Mouse (Mus musculus) MEL (cell line): ENCODE data around the gene Napsa. TPM values are rescaled to one million over a fixed set of nuclear protein-coding genes. Genes with fewer than 3 reads are reported as not detected.

Source experiments
- DNase-seq: peaks from one replicate; pipeline ENCODE4 v3.0.0; 2011; ENCODE audit warnings: low read depth, low spot score
- H3K27ac ChIP-seq: 2 replicates; pipeline ENCODE4 v1.5.1; 2012; ENCODE audit warnings: low read depth, mild to moderate bottlenecking, control low read depth, low read length, moderate library complexity; ENCODE audit not compliant: control insufficient read depth
- H3K27me3 ChIP-seq, 2 experiments: fragments of 150-350 bp in 1 of 2; sonication (generic) in 1 of 2; 2 replicates each; pipeline ENCODE4 v1.6.1; 2012; ENCODE audit warnings: low read length in 2 of 2, mild to moderate bottlenecking in 2 of 2, improper control_type of control experiment in 1 of 2, moderate library complexity in 1 of 2; ENCODE audit not compliant: insufficient read depth in 2 of 2, control insufficient read depth in 1 of 2
- H3K36me3 ChIP-seq, 2 experiments: 2 replicates each; pipeline ENCODE4 v1.6.1; 2012 to 2014; ENCODE audit warnings: low read length in 2 of 2, improper control_type of control experiment in 1 of 2, inconsistent platforms in 1 of 2, mild to moderate bottlenecking in 1 of 2; ENCODE audit not compliant: insufficient read depth in 2 of 2, control insufficient read depth in 1 of 2
- H3K4me1 ChIP-seq, 2 experiments: fragments of 150-350 bp in 1 of 2; sonication (generic) in 1 of 2; 2 replicates each; pipeline ENCODE4 v1.6.1; 2012; ENCODE audit warnings: low read length in 2 of 2, improper control_type of control experiment in 1 of 2, mild to moderate bottlenecking in 1 of 2; ENCODE audit not compliant: insufficient read depth in 2 of 2, control insufficient read depth in 1 of 2
- H3K4me3 ChIP-seq, 2 experiments: fragments of 150-350 bp in 1 of 2; sonication (generic) in 1 of 2; 2 replicates each; pipeline ENCODE4 v1.5.1; 2012; ENCODE audit warnings: low read depth in 2 of 2, low read length in 2 of 2, mild to moderate bottlenecking in 2 of 2, moderate library complexity in 2 of 2, control low read depth in 1 of 2, improper control_type of control experiment in 1 of 2; ENCODE audit not compliant: control insufficient read depth in 1 of 2, insufficient read depth in 1 of 2
- H3K79me2 ChIP-seq: 2 replicates; pipeline ENCODE4 v1.6.1; 2012; ENCODE audit warnings: mild to moderate bottlenecking, low read length, moderate library complexity; ENCODE audit not compliant: control insufficient read depth, poor library complexity, insufficient read depth
- H3K9ac ChIP-seq: 2 replicates; pipeline ENCODE4 v1.6.1; 2012; ENCODE audit warnings: low read depth, mild to moderate bottlenecking, control low read depth, low read length, moderate library complexity; ENCODE audit not compliant: control insufficient read depth, poor library complexity, severe bottlenecking
- H3K9me3 ChIP-seq: fragments of 150-350 bp; sonication (generic); replicated peaks from 2 replicates; pipeline ENCODE4 v1.6.1; 2012; ENCODE audit warnings: mild to moderate bottlenecking, low read length, improper control_type of control experiment, moderate library complexity; ENCODE audit not compliant: insufficient read depth
- E2F4 ChIP-seq: IDR thresholded peaks from 2 replicates; pipeline ENCODE4 v1.6.1; 2011; ENCODE audit warnings: low read depth, low read length, improper control_type of control experiment, borderline replicate concordance
- ELF1 ChIP-seq: IDR thresholded peaks from 2 replicates; pipeline ENCODE4 v1.6.1; 2014; ENCODE audit warnings: low read depth, mild to moderate bottlenecking, inconsistent platforms, low read length, improper control_type of control experiment, moderate library complexity
- EP300 ChIP-seq, 2 experiments: IDR thresholded peaks; 2 replicates each; pipeline ENCODE4 v1.6.1; 2011; ENCODE audit warnings: improper control_type of control experiment in 2 of 2, low read length in 2 of 2, low read depth in 1 of 2, mild to moderate bottlenecking in 1 of 2
- ETS1 ChIP-seq: IDR thresholded peaks from 2 replicates; pipeline ENCODE4 v1.6.1; 2012; ENCODE audit warnings: low read depth, mild to moderate bottlenecking, inconsistent platforms, low read length, improper control_type of control experiment, moderate library complexity
- HCFC1 ChIP-seq: IDR thresholded peaks from 2 replicates; pipeline ENCODE4 v1.6.1; 2012; ENCODE audit warnings: low read depth, mild to moderate bottlenecking, inconsistent platforms, low read length, improper control_type of control experiment, moderate library complexity
- KAT2A ChIP-seq: conservative IDR thresholded peaks from 2 replicates; pipeline ENCODE4 v1.6.1; 2012; ENCODE audit warnings: low read depth, low read length, improper control_type of control experiment, inconsistent platforms
- MAZ ChIP-seq: IDR thresholded peaks from 2 replicates; pipeline ENCODE4 v1.6.1; 2012; ENCODE audit warnings: low read depth, mild to moderate bottlenecking, inconsistent platforms, low read length, improper control_type of control experiment
- MXI1 ChIP-seq: IDR thresholded peaks from 2 replicates; pipeline ENCODE4 v1.6.1; 2011; ENCODE audit warnings: mild to moderate bottlenecking, low read depth, low read length, improper control_type of control experiment
- MYC ChIP-seq: IDR thresholded peaks from 2 replicates; pipeline ENCODE4 v1.6.1; 2011; ENCODE audit warnings: low read depth, mild to moderate bottlenecking, low read length, improper control_type of control experiment, moderate library complexity
- NELFE ChIP-seq: IDR thresholded peaks from 2 replicates; pipeline ENCODE4 v1.6.1; 2011; ENCODE audit warnings: low read depth, low read length, improper control_type of control experiment
- POLR2A ChIP-seq, 2 experiments: IDR thresholded peaks; 2 replicates each; pipeline ENCODE4 v1.6.1; 2011 to 2012; ENCODE audit warnings: low read length in 2 of 2, mild to moderate bottlenecking in 2 of 2, control low read depth in 1 of 2, improper control_type of control experiment in 1 of 2, low read depth in 1 of 2, moderate library complexity in 1 of 2; ENCODE audit not compliant: control insufficient read depth in 1 of 2, insufficient read depth in 1 of 2, poor library complexity in 1 of 2
- POLR2AphosphoS5 ChIP-seq: IDR thresholded peaks from 2 replicates; pipeline ENCODE4 v1.6.1; 2012; ENCODE audit warnings: low read depth, borderline replicate concordance, mild to moderate bottlenecking, inconsistent platforms, low read length, moderate library complexity, mixed read lengths
- RAD21 ChIP-seq: IDR thresholded peaks from 2 replicates; pipeline ENCODE4 v1.6.1; 2011; ENCODE audit warnings: mild to moderate bottlenecking, low read depth, low read length, improper control_type of control experiment
- RCOR1 ChIP-seq: IDR thresholded peaks from 2 replicates; pipeline ENCODE4 v1.6.1; 2012; ENCODE audit warnings: low read depth, mild to moderate bottlenecking, inconsistent platforms, low read length, improper control_type of control experiment
- SIN3A ChIP-seq: IDR thresholded peaks from 2 replicates; pipeline ENCODE4 v1.6.1; 2012; ENCODE audit warnings: low read length, improper control_type of control experiment, inconsistent platforms
- SMC3 ChIP-seq: IDR thresholded peaks from 2 replicates; pipeline ENCODE4 v1.6.1; 2011; ENCODE audit warnings: low read depth, low read length, improper control_type of control experiment
- TBP ChIP-seq: IDR thresholded peaks from 2 replicates; pipeline ENCODE4 v1.8.0; 2011; ENCODE audit warnings: low read depth, low read length, improper control_type of control experiment
- TCF12 ChIP-seq: IDR thresholded peaks from 2 replicates; pipeline ENCODE4 v1.6.1; 2014; ENCODE audit warnings: low read depth, mild to moderate bottlenecking, inconsistent platforms, low read length, improper control_type of control experiment, moderate library complexity
- USF1 ChIP-seq: IDR thresholded peaks from 2 replicates; pipeline ENCODE4 v1.6.1; 2014; ENCODE audit warnings: low read depth, mild to moderate bottlenecking, inconsistent platforms, low read length, improper control_type of control experiment, moderate library complexity
- USF2 ChIP-seq, 2 experiments: IDR thresholded peaks; 2 replicates each; pipeline ENCODE4 v1.6.1; 2011 to 2012; ENCODE audit warnings: improper control_type of control experiment in 2 of 2, low read length in 2 of 2, borderline replicate concordance in 1 of 2, inconsistent platforms in 1 of 2, low read depth in 1 of 2, mild to moderate bottlenecking in 1 of 2; ENCODE audit not compliant: insufficient read depth in 1 of 2
- ZC3H11A ChIP-seq: IDR thresholded peaks from 2 replicates; pipeline ENCODE4 v1.6.1; 2012; ENCODE audit warnings: low read depth, mild to moderate bottlenecking, inconsistent platforms, low read length, improper control_type of control experiment
- ZMIZ1 ChIP-seq: IDR thresholded peaks from 2 replicates; pipeline ENCODE4 v1.6.1; 2012; ENCODE audit warnings: low read depth, mild to moderate bottlenecking, inconsistent platforms, low read length, improper control_type of control experiment, moderate library complexity
- ZNF384 ChIP-seq: IDR thresholded peaks from 2 replicates; pipeline ENCODE4 v1.6.1; 2012; ENCODE audit warnings: low read depth, mild to moderate bottlenecking, inconsistent platforms, low read length, improper control_type of control experiment
- polyA plus RNA-seq, 2 experiments: library from polyadenylated mRNA; stranded (reverse) in 1 of 2; unstranded in 1 of 2; fragments of >175 nt in 1 of 2; fragments of >200 nt in 1 of 2; gene quantifications; 2 replicates each; pipeline versions ENCODE4 v1.2.1 to v1.2.4; 2012; ENCODE audit warnings: low replicate concordance in 2 of 2, low read depth in 1 of 2; ENCODE audit not compliant: insufficient read length in 2 of 2, insufficient read depth in 1 of 2, missing spikeins in 1 of 2
- total RNA-seq: library from RNA; depleted of rRNA; stranded (reverse); fragments of 300-350 nt; gene quantifications from 2 replicates; pipeline ENCODE4 v1.2.3, GENCODE M21; 2012

The Napsa gene
- total and polyA plus RNA-seq, 3 experiments, result 0.33 TPM; not detected in 2

DNA sequence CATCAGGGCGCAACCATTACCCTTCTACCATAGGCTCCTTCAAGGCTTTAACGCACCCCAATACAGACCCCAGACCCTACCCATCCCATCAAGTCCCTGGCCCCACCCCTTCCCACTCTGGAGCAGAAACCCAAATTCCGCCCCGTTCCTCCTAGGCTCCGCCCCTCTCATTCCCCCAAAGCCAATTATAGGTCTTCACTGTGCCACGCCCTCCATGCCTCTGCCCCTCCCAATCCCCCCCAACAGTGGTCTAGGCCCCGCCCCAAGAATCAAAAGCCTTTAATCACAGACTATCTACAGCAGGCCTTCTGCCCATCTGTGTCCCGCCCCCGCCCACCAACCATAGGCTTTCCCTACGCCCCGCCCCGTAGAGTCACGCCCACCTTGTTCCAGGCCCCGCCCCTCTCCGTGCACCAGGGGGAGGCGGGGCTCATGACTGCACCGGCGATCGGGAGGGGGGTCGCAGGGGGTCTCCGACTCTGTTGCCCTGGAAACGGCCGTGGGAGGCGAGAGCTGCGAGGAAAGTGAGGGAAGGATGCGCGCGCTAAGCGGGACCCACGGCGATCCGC, 18.9 kb upstream of the Napsa start:
- Histone ChIP-seq H3K9ac (peak overlapping the region; percentile 86), H3K79me2 (peaks cover 10% of the 10 kb centered on the region)

DNA sequence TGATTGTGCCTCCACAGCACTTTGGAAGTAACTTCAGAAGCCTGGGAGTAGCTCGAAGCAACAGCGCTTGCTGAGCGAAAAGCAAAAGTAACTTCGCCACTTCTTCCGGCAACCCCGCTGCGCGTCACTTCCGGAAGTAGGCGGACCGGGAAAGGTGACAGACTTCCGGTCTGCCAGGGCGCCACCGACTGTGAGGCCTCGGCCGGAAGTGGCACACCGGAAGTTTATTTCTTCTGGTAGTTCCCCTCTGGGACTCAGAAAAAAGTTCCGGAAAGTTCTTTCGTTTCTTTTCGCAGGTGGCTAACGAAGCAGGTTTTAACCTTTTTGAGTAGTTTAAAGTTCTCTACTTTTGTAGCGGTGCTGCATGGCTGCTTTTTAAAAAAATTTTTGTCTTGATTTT, 18.4 kb upstream of the Napsa start, which contains the start of gene Nr1h2:
Gene Nr1h2, minus strand, starts transcription at position 126 of the 400 bp plus-strand sequence.
- Histone ChIP-seq H3K27ac (peak within 1 kb of the TSS; percentile 89), H3K79me2 (peaks cover 7% of the 10 kb centered on the region), H3K36me3 (peaks cover 0 to 4% of the 10 kb centered on the region in 2 experiments; a peak in 1 of 4 replicates), H3K9ac (peak within 1 kb of the TSS; percentile 86), H3K27me3 (no peaks in the 10 kb centered on the region), H3K9me3 (no peaks in the 10 kb centered on the region), H3K4me3 (peak within 1 kb of the TSS; percentile 77 to 93), H3K4me1 (peaks cover 0 to 15% of the 10 kb centered on the region in 2 experiments; a peak in 3 of 4 replicates)
- TF ChIP-seq SMC3 (no peak), POLR2AphosphoS5 (no peak), ZMIZ1 (no peak), KAT2A (no peak; the same call in 1 of the 2 replicates), RAD21 (no peak), SIN3A (peak; percentile 90; the same call in 1 of the 2 replicates), ZC3H11A (no peak), MYC (0 out of 2 replicates have a peak, but pooled peaks have one; percentile 40), POLR2A (IDR thresholded peaks at IDR 0.05; ENCODE audit: control insufficient read depth in 1 of 2, insufficient read depth in 1 of 2, low read depth in 1 of 2, low read length in 2 of 2, poor library complexity in 1 of 2) (peak in 1 of 2 experiments; percentile 79; a peak in 3 of 4 replicates), ELF1 (peak; percentile 97), NELFE (peak; percentile 63), USF2 (IDR thresholded peaks at IDR 0.05; ENCODE audit: borderline replicate concordance in 1 of 2, insufficient read depth in 1 of 2, low read depth in 1 of 2, low read length in 2 of 2) (no peak), E2F4 (no peak), MXI1 (no peak; the same call in 1 of the 2 replicates), ETS1 (peak; percentile 59; the same call in 1 of the 2 replicates), TBP (peak; percentile 82), EP300 (IDR thresholded peaks at IDR 0.05; ENCODE audit: low read depth in 1 of 2, low read length in 2 of 2) (0 out of 4 replicates have a peak, but pooled peaks of 1 of the 2 experiments have one; percentile 1), HCFC1 (peak; percentile 92), ZNF384 (peak; percentile 49; the same call in 1 of the 2 replicates)
- DNase-seq, result peak; percentile 97

More for the DNA sequence above, 18.9 kb upstream of the Napsa start:
- H3K36me3 ChIP-seq, result peaks cover 0 to 4% of the 10 kb centered on the region in 2 experiments; a peak in 1 of 4 replicates
- H3K27ac ChIP-seq, result peak overlapping the region; percentile 89
- TF ChIP-seq POLR2A (IDR thresholded peaks at IDR 0.05; ENCODE audit: control insufficient read depth in 1 of 2, insufficient read depth in 1 of 2, low read depth in 1 of 2, low read length in 2 of 2, poor library complexity in 1 of 2), result no peak; a peak in 1 of 4 replicates
- TF ChIP-seq RCOR1, result peak; percentile 44; the same call in 1 of the 2 replicates
- peak; percentile 42; the same call in 1 of the 2 replicates for TF ChIP-seq MAZ
- 0 out of 4 replicates have a peak, but pooled peaks of 1 of the 2 experiments have one; percentile 2 for TF ChIP-seq EP300 (IDR thresholded peaks at IDR 0.05; ENCODE audit: low read depth in 1 of 2, low read length in 2 of 2)
- no peak for TF ChIP-seq SMC3
- TF ChIP-seq USF1, result 0 out of 2 replicates have a peak, but pooled peaks have one; percentile 21
- 0 out of 2 replicates have a peak, but pooled peaks have one; percentile 7 for TF ChIP-seq TCF12
- H3K4me1 ChIP-seq, result peaks cover 0 to 15% of the 10 kb centered on the region in 2 experiments; a peak in 3 of 4 replicates
- H3K27me3 ChIP-seq, result no peaks in the 10 kb centered on the region
- H3K9me3 ChIP-seq, result no peaks in the 10 kb centered on the region
- DNase-seq, result peak; percentile 95
- peak overlapping the region; percentile 71 to 93 for H3K4me3 ChIP-seq
